Mouse (Mus musculus) thymus, adult 2 months (tissue): ENCODE results near the gene Gm20388.

Experiments
- CTCF ChIP-seq: fragments of 200-500 bp; IDR thresholded peaks from 2 replicates; pipeline ENCODE4 v1.5.1; 2012; ENCODE audit warnings: mild to moderate bottlenecking, control low read depth, low read length, moderate library complexity, borderline replicate concordance; ENCODE audit not compliant: control insufficient read depth, poor library complexity, insufficient read depth; ENCODE audit errors: extremely low read depth
- POLR2A ChIP-seq: fragments of 200-500 bp; IDR thresholded peaks from 2 replicates; pipeline ENCODE4 v1.6.1; 2012; ENCODE audit warnings: mild to moderate bottlenecking, low read length, control low read depth, moderate library complexity; ENCODE audit not compliant: control insufficient read depth, poor library complexity, insufficient read depth; ENCODE audit errors: extremely low read depth

DNA sequence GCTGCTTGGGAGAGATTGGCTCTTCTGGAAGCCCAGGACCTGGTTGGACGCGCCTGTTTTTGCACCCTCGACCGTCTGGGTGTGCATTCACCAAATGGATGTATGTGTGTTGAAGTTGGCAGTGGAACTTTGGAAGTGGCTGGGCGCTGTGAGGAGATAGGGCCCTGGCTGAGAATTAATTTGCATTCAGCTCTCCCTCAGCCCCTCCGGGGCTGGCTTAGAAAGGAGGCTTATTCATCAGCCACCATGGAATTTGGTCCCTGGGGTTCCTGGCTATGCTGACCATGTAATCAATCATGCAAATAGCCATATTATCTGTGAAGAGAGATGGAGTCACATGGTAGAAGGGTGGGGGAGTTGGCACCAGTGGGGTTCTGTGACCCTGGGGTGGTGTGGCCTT is 1102.7 kb downstream of the Gm20388 start:
- no peak for TF ChIP-seq POLR2A
- TF ChIP-seq CTCF, result no peak
